9 mouse cellular contexts compared by ENCODE assay signal in genomic region chr2:151978494-151978893, GRCm38 (mm10). TPM values are rescaled to one million over a fixed set of nuclear protein-coding genes. Genes with fewer than 3 reads are reported as not detected.
DNase-seq lines count a peak whose midpoint lies in the region; ATAC-seq and TF ChIP-seq lines count a peak whose summit lies in the region.
"Had no signal": no experiment of that assay in that cellular context is flagged by ENCODE, and none has a peak within 500 bp of the region (broad histone marks: within the 10 kb centered on the region; RNA-seq: fewer than 3 reads in every experiment).

No protein-coding gene starts in this region.

- TF ChIP-seq CTCF in heart, adult 2 months (IDR thresholded peaks at IDR 0.05): no peak

- H3K36me3 ChIP-seq in heart, adult 2 months (ENCODE audit: control insufficient read depth, insufficient read depth, low read length): no peaks in the 10 kb centered on the region
- H3K36me3 ChIP-seq in embryonic facial prominence, embryonic 14.5 days (ENCODE audit: control insufficient read depth, insufficient read depth, low read length): no peaks in the 10 kb centered on the region
- H3K36me3 ChIP-seq in intestine, embryonic 16.5 days (ENCODE audit: control insufficient read depth, insufficient read depth, low read length): no peaks in the 10 kb centered on the region; the same call in 1 of the 2 replicates
- peaks cover 5% of the 10 kb centered on the region; the same call in 1 of the 2 replicates for H3K36me3 ChIP-seq in midbrain, embryonic 12.5 days

- WGBS in heart, adult 2 months: 48% methylated on average over 6 of the region's 6 CpGs
- 59% methylated on average over 6 of the region's 6 CpGs for WGBS in embryonic facial prominence, embryonic 14.5 days
- 71% methylated on average over 6 of the region's 6 CpGs for WGBS in intestine, embryonic 16.5 days
- 72% methylated on average over 6 of the region's 6 CpGs for WGBS in midbrain, embryonic 12.5 days

- intact Hi-C loops in heart, adult 2 months (cut with DNase I): no loop called here
- intact Hi-C loops in heart, postnatal 10 days (cut with DNase I): no loop called here
- intact Hi-C loops in left cerebral cortex, postnatal 14 days (cut with DNase I): no loop called here

- peak overlapping the region; percentile 64 for H3K4me3 ChIP-seq in heart, adult 2 months
- 0 out of 2 replicates have a peak overlapping the region, but pooled peaks have one; percentile 79 for H3K4me3 ChIP-seq in embryonic facial prominence, embryonic 14.5 days (ENCODE audit: low read depth, low read length)
- H3K4me3 ChIP-seq in intestine, embryonic 16.5 days (ENCODE audit: low read length): peak overlapping the region; percentile 83
- peak overlapping the region; percentile 68 for H3K4me3 ChIP-seq in midbrain, embryonic 12.5 days

- no peak for TF ChIP-seq POLR2A in heart, adult 2 months (IDR thresholded peaks at IDR 0.05; ENCODE audit: insufficient read depth, low read depth, low read length)

- H3K9ac ChIP-seq in heart, adult 2 months (ENCODE audit: low read depth, low read length): no peak overlapping the region
- no peak overlapping the region for H3K9ac ChIP-seq in embryonic facial prominence, embryonic 14.5 days (ENCODE audit: low read depth, low read length)
- no peak overlapping the region for H3K9ac ChIP-seq in intestine, embryonic 16.5 days (ENCODE audit: low read depth, low read length)
- H3K9ac ChIP-seq in midbrain, embryonic 12.5 days (replicated peaks): peak overlapping the region; percentile 69; the same call in 1 of the 2 replicates

- peak in 1 of 2 experiments; percentile 65 for DNase-seq in heart, adult 2 months
- no peak for DNase-seq in heart, postnatal 10 days
- DNase-seq in embryonic facial prominence, embryonic 14.5 days (ENCODE audit: low spot score): no peak
- no peak for DNase-seq in left cerebral cortex, postnatal 14 days (ENCODE audit: low spot score in 2 of 2)
- DNase-seq in urinary bladder, postnatal 14 days (ENCODE audit: low spot score): no peak
- DNase-seq in thymus, postnatal 0 days (ENCODE audit: low spot score): no peak
- DNase-seq: gastrocnemius, postnatal 10 days had no signal

- H3K4me1 ChIP-seq in heart, adult 2 months (ENCODE audit: control insufficient read depth, insufficient read depth, low read length): peaks cover 25% of the 10 kb centered on the region
- H3K4me1 ChIP-seq in embryonic facial prominence, embryonic 14.5 days (ENCODE audit: control insufficient read depth, insufficient read depth, low read length): peaks cover 24% of the 10 kb centered on the region
- H3K4me1 ChIP-seq in intestine, embryonic 16.5 days (ENCODE audit: control insufficient read depth, insufficient read depth, low read length): peaks cover 45% of the 10 kb centered on the region
- peaks cover 59% of the 10 kb centered on the region for H3K4me1 ChIP-seq in midbrain, embryonic 12.5 days

- H3K9me3 ChIP-seq in embryonic facial prominence, embryonic 14.5 days (ENCODE audit: control insufficient read depth, low read length): no peaks in the 10 kb centered on the region
- no peaks in the 10 kb centered on the region for H3K9me3 ChIP-seq in intestine, embryonic 16.5 days (ENCODE audit: control insufficient read depth, low read length)
- no peaks in the 10 kb centered on the region for H3K9me3 ChIP-seq in midbrain, embryonic 12.5 days

- H3K4me2 ChIP-seq in embryonic facial prominence, embryonic 14.5 days (ENCODE audit: low read depth, low read length): peak overlapping the region; percentile 70
- H3K4me2 ChIP-seq in intestine, embryonic 16.5 days (ENCODE audit: low read depth, low read length): peak overlapping the region; percentile 52
- peak overlapping the region; percentile 74 for H3K4me2 ChIP-seq in midbrain, embryonic 12.5 days (replicated peaks)

- no peak for ATAC-seq in embryonic facial prominence, embryonic 14.5 days (ENCODE audit: low read depth)
- no peak for ATAC-seq in intestine, embryonic 16.5 days
- no peak for ATAC-seq in midbrain, embryonic 12.5 days (ENCODE audit: low FRiP score, low read depth)

- TF ChIP-seq EP300 in heart, adult 2 months (IDR thresholded peaks at IDR 0.05; ENCODE audit: insufficient read depth, low read depth, low read length): peak; percentile 75; the same call in 1 of the 2 replicates

- H3K27ac ChIP-seq in heart, adult 2 months: peak overlapping the region; percentile 83
- no peak overlapping the region for H3K27ac ChIP-seq in embryonic facial prominence, embryonic 14.5 days (replicated peaks; ENCODE audit: low read depth, low read length)
- H3K27ac ChIP-seq in intestine, embryonic 16.5 days (ENCODE audit: low read length): peak overlapping the region; percentile 23; the same call in 1 of the 2 replicates
- H3K27ac ChIP-seq in midbrain, embryonic 12.5 days (replicated peaks): no peak overlapping the region

- no peaks in the 10 kb centered on the region for H3K79me2 ChIP-seq in heart, adult 2 months (replicated peaks; ENCODE audit: control insufficient read depth, insufficient read depth, low read length)

- H3K27me3 ChIP-seq in heart, adult 2 months (ENCODE audit: control insufficient read depth, insufficient read depth, low read length): no peaks in the 10 kb centered on the region
- H3K27me3 ChIP-seq in embryonic facial prominence, embryonic 14.5 days (replicated peaks; ENCODE audit: control insufficient read depth, insufficient read depth, low read length): peaks cover 13% of the 10 kb centered on the region; the same call in 1 of the 2 replicates
- no peaks in the 10 kb centered on the region for H3K27me3 ChIP-seq in intestine, embryonic 16.5 days (replicated peaks; ENCODE audit: control insufficient read depth, insufficient read depth, low read length)
- H3K27me3 ChIP-seq in midbrain, embryonic 12.5 days: no peaks in the 10 kb centered on the region

RNA-seq across cellular contexts. Expression of gene Fam110a, which starts 1.5 kb away (rescaled TPM):
- total RNA-seq in heart, adult 2 months (2021): 1 to 10 TPM; 4.3 to 4.7 TPM
- 6.6 and 7.2 TPM in 2 replicates for polyA plus RNA-seq in heart, adult 2 months (2012; rRNA removed)
- total RNA-seq in heart, postnatal 10 days (2021): 1 to 10 TPM; 5.7 to 7.3 TPM
- 18.8 and 21.2 TPM in 2 replicates for polyA plus RNA-seq in embryonic facial prominence, embryonic 14.5 days (2014; fragmentation: Nextera tagmentation; extraction: Ambion mirVana)
- 25.7 and 25.9 TPM in 2 replicates for polyA plus RNA-seq in intestine, embryonic 16.5 days (2015; fragmentation: Nextera tagmentation; extraction: Ambion mirVana)
- polyA plus RNA-seq in midbrain, embryonic 12.5 days (2016; fragmentation: Nextera tagmentation; extraction: Ambion mirVana): 114 and 120 TPM in 2 replicates
- 1 to 10 TPM; 5.0 to 6.8 TPM for total RNA-seq in left cerebral cortex, postnatal 14 days (2021)
- 30.3 and 31.0 TPM in 2 replicates for polyA plus RNA-seq in thymus, postnatal 0 days (2015; fragmentation: Nextera tagmentation; extraction: Ambion mirVana)

RNA-seq across cellular contexts. Expression of gene Slc52a3, which starts 17.8 kb away (rescaled TPM):
- 1 to 10 TPM; 1.8 to 3.4 TPM for total RNA-seq in heart, adult 2 months (2021)
- polyA plus RNA-seq in heart, adult 2 months (2012; rRNA removed): 2.5 and 2.8 TPM in 2 replicates
- total RNA-seq in heart, postnatal 10 days (2021): 1 to 10 TPM; 2.1 to 2.6 TPM
- 2.4 and 2.8 TPM in 2 replicates for polyA plus RNA-seq in embryonic facial prominence, embryonic 14.5 days (2014; fragmentation: Nextera tagmentation; extraction: Ambion mirVana)
- polyA plus RNA-seq in intestine, embryonic 16.5 days (2015; fragmentation: Nextera tagmentation; extraction: Ambion mirVana): 6.9 and 7.0 TPM in 2 replicates
- polyA plus RNA-seq in midbrain, embryonic 12.5 days (2016; fragmentation: Nextera tagmentation; extraction: Ambion mirVana): 0.94 and 1.2 TPM in 2 replicates
- 1 to 10 TPM; 3.8 to 3.9 TPM for total RNA-seq in left cerebral cortex, postnatal 14 days (2021)
- polyA plus RNA-seq in thymus, postnatal 0 days (2015; fragmentation: Nextera tagmentation; extraction: Ambion mirVana): 1.5 and 1.6 TPM in 2 replicates

Comparison
In these comparisons a context has a peak if more than half of its experiments do, and no peak if none do; other contexts are left out.
1. H3K27ac ChIP-seq: peak in heart, adult 2 months (single experiment) and intestine, embryonic 16.5 days (single experiment); none in embryonic facial prominence, embryonic 14.5 days (single experiment) and midbrain, embryonic 12.5 days (single experiment).
2. Peak in every context shown above with its lines, with median percentiles within 50 percentile points of each other: H3K4me3 ChIP-seq and H3K4me2 ChIP-seq.